Mouse (Mus musculus) stomach, postnatal 0 days (tissue): ENCODE results near the gene Abcc4. TPM values are rescaled to one million over a fixed set of nuclear protein-coding genes. Genes with fewer than 3 reads are reported as not detected.

Experiments used
- ATAC-seq: fragments of 200-750 bp; cut with Nextera tagmentation; 2 replicates; pipeline ENCODE4 v1.8.0; 2017; ENCODE audit not compliant: low FRiP score, low TSS enrichment
- DNase-seq: peaks from one replicate; pipeline ENCODE4 v3.0.0-alpha.2; 2016; ENCODE audit warnings: low spot score
- H3K27ac ChIP-seq: fragments of 300-500 bp; sonication (generic); replicated peaks from 2 replicates; pipeline ENCODE4 v1.5.1; 2014; ENCODE audit warnings: mild to moderate bottlenecking, control low read depth
- H3K27me3 ChIP-seq: fragments of 300-500 bp; sonication (generic); 2 replicates; pipeline ENCODE4 v1.6.1; 2014; ENCODE audit warnings: low read length; ENCODE audit not compliant: control insufficient read depth, insufficient read depth
- H3K36me3 ChIP-seq: fragments of 300-500 bp; sonication (generic); 2 replicates; pipeline ENCODE4 v1.6.1; 2014; ENCODE audit warnings: low read length, mixed read lengths; ENCODE audit not compliant: control insufficient read depth, insufficient read depth
- H3K4me1 ChIP-seq: fragments of 300-500 bp; sonication (generic); replicated peaks from 2 replicates; pipeline ENCODE4 v1.6.1; 2014; ENCODE audit warnings: antibody characterized with exemption; ENCODE audit not compliant: control insufficient read depth, insufficient read depth
- H3K4me2 ChIP-seq: fragments of 300-500 bp; sonication (generic); replicated peaks from 2 replicates; pipeline ENCODE4 v1.6.1; 2014; ENCODE audit warnings: low read depth, mild to moderate bottlenecking, control low read depth, moderate library complexity
- H3K4me3 ChIP-seq: fragments of 300-500 bp; sonication (generic); 2 replicates; pipeline ENCODE4 v1.5.1; 2014; ENCODE audit warnings: low read depth, low read length, control low read depth
- H3K9ac ChIP-seq: fragments of 300-500 bp; sonication (generic); 2 replicates; pipeline ENCODE4 v1.6.1; 2014; ENCODE audit warnings: mild to moderate bottlenecking, low read length, control low read depth, mixed read lengths
- H3K9me3 ChIP-seq: fragments of 300-500 bp; sonication (generic); 2 replicates; pipeline ENCODE4 v1.6.1; 2016; ENCODE audit warnings: low read length; ENCODE audit not compliant: control insufficient read depth
- CTCF ChIP-seq: IDR thresholded peaks from 2 replicates; pipeline ENCODE4 v1.5.1; 2016; ENCODE audit warnings: antibody characterized with exemption, low read depth, mild to moderate bottlenecking, moderate library complexity
- EP300 ChIP-seq: optimal IDR thresholded peaks from 2 replicates; pipeline ENCODE3; 2016; ENCODE audit warnings: antibody characterized with exemption
- WGBS: fragments of 180-500 bp; shearing (Covaris S2); extraction: QIAGEN DNeasy Blood & Tissue Kit; methylation state at CpG from one replicate; pipeline ENCODE4 v1.1.7; 2014; 5-methylcytosine and 5-hydroxymethylcytosine counted together
- polyA plus RNA-seq: library from polyadenylated mRNA; unstranded; fragments of >200 nt; fragmentation: Nextera tagmentation; extraction: Ambion mirVana; gene quantifications from 2 replicates; pipeline ENCODE4 v1.2.1, GENCODE M21; 2015

The Abcc4 gene
- polyA plus RNA-seq, 1 experiment from 2014 or later: 1.9 TPM

GRCm38 (mm10) chr14:118725467-118725866 is 19.4 kb upstream of the Abcc4 start:
- Histone ChIP-seq H3K9ac (no peak overlapping the region), H3K4me3 (no peak overlapping the region), H3K9me3 (no peaks in the 10 kb centered on the region), H3K4me1 (no peaks in the 10 kb centered on the region), H3K27me3 (no peaks in the 10 kb centered on the region), H3K4me2 (no peak overlapping the region), H3K27ac (no peak overlapping the region), H3K36me3 (no peaks in the 10 kb centered on the region)
- TF ChIP-seq CTCF (no peak), EP300 (no peak)
- DNase-seq: no peak
- ATAC-seq: no peak
- 50% methylated on average over 5 of the region's 5 CpGs for WGBS

GRCm38 (mm10) chr14:118723920-118724693 is 18.1 kb upstream of the Abcc4 start:
- H3K36me3 ChIP-seq: no peaks in the 10 kb centered on the region
- H3K4me3 ChIP-seq: no peak overlapping the region
- DNase-seq (no peak), ATAC-seq (no peak)
- no peaks in the 10 kb centered on the region for H3K9me3 ChIP-seq
- H3K9ac ChIP-seq: no peak overlapping the region
- H3K4me2 ChIP-seq: no peak overlapping the region
- H3K4me1 ChIP-seq: no peaks in the 10 kb centered on the region
- no peaks in the 10 kb centered on the region for H3K27me3 ChIP-seq
- 74% methylated on average over 11 of the region's 11 CpGs for WGBS
- TF ChIP-seq EP300 (no peak), CTCF (no peak)
- no peak overlapping the region for H3K27ac ChIP-seq

GRCm38 (mm10) chr14:118719566-118720174 is 13.7 kb upstream of the Abcc4 start:
- 64% methylated on average over 10 of the region's 10 CpGs for WGBS

DNA sequence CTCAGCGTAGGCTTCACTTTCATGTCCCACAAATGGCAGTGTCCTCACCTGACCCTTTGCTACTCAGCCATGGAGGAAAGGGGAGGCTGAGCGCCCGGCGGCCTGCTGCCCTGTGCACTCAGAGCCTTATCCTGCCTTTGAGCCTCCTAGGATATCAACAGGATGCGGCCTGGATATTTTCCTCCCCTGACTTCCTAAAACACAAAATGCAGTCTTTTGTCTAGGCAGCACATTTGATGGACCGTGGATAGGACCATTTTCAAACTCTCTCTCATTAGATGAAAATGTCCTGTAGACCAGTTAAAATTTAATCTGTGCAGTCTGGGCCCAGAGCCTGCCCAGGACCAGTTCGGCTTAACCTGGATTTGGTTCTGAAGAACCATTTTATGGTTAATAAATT is 12.6 kb upstream of the Abcc4 start:
- no peaks in the 10 kb centered on the region for H3K9me3 ChIP-seq
- no peak overlapping the region for H3K4me3 ChIP-seq
- no peak overlapping the region for H3K9ac ChIP-seq
- no peak for DNase-seq
- no peaks in the 10 kb centered on the region for H3K36me3 ChIP-seq
- no peaks in the 10 kb centered on the region for H3K4me1 ChIP-seq
- ATAC-seq: no peak
- no peak for TF ChIP-seq CTCF
- TF ChIP-seq EP300: no peak
- WGBS: 78% methylated on average over 7 of the region's 7 CpGs
- H3K27ac ChIP-seq: no peak overlapping the region
- no peaks in the 10 kb centered on the region for H3K27me3 ChIP-seq
- no peak overlapping the region for H3K4me2 ChIP-seq

More at GRCm38 (mm10) chr14:118719566-118720174, 13.7 kb upstream of the Abcc4 start:
- Histone ChIP-seq H3K9me3 (no peaks in the 10 kb centered on the region), H3K27ac (no peak overlapping the region), H3K4me3 (no peak overlapping the region), H3K4me1 (no peaks in the 10 kb centered on the region), H3K27me3 (no peaks in the 10 kb centered on the region), H3K36me3 (no peaks in the 10 kb centered on the region), H3K4me2 (no peak overlapping the region), H3K9ac (no peak overlapping the region)
- TF ChIP-seq EP300 (no peak), CTCF (no peak)
- ATAC-seq (no peak), DNase-seq (no peak)

DNA sequence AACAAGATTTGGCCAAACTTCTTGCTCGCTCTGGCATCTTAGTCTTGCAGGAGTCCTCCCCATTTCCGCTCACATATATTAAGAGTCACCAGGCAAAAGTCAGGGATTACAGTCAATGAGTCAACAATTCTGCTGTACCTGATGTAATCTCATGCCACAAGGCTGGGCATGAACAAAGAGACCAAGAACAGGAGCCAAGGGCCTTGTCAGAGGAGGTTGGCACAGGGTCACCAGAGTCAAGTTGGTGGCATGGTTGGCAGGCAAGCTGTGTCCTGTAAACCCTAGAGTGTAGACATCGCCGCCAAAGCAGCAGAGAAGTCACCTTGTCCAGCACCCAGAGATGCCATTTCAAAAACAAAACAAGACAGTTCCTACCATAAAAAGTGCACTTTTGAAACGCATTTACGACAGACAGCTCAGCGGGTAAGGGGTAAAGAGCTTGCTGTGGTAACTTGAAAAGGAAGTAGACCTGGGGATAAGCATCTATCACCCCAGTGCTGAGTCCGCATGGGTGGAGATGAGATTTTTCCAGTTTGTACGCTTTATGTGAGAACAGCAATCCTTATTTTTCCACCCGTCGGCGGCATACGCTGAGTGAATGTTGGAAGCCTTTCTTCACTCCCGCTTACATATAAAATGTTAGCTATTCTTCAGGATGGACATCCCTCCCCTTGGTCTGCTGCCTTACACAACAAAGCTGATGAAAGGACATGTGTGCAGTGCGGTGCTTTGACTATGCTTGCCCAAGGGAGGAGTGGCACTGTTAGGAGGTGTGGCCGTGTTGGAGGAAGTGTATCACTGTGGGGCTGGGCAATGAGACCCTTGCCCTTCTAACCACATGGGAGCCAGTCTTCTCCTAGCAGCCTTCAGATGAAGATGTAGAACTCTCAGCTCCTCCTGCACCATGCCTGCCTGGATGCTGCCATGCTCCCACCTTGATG is 10.6 kb upstream of the Abcc4 start:
- 77% methylated on average over 16 of the region's 16 CpGs for WGBS

More for the DNA sequence above, 10.6 kb upstream of the Abcc4 start:
- ATAC-seq (peak; percentile 60; the same call in 1 of the 2 replicates), DNase-seq (no peak)
- TF ChIP-seq CTCF (no peak), EP300 (no peak)
- H3K9ac ChIP-seq: no peak overlapping the region
- H3K27me3 ChIP-seq: no peaks in the 10 kb centered on the region
- H3K27ac ChIP-seq: no peak overlapping the region
- no peak overlapping the region for H3K4me2 ChIP-seq
- H3K9me3 ChIP-seq: no peaks in the 10 kb centered on the region
- no peaks in the 10 kb centered on the region for H3K36me3 ChIP-seq
- H3K4me3 ChIP-seq: no peak overlapping the region
- H3K4me1 ChIP-seq: no peaks in the 10 kb centered on the region
